Mouse (Mus musculus) liver, embryonic 14.5 days (tissue): Measurements from ENCODE around the gene Mllt11. TPM values are rescaled to one million over a fixed set of nuclear protein-coding genes. Genes with fewer than 3 reads are reported as not detected.

Experiments
- ATAC-seq: fragments of 200-750 bp; cut with Nextera tagmentation; 2 replicates; pipeline ENCODE4 v1.8.0; 2017; ENCODE audit warnings: moderate number of reproducible peaks, mild to moderate bottlenecking, moderate library complexity; ENCODE audit not compliant: insufficient read depth
- DNase-seq, 3 experiments: peaks; one replicate each; pipeline ENCODE4 v3.0.0-alpha.2; 2012 to 2013; ENCODE audit warnings: low read depth in 3 of 3, low spot score in 3 of 3
- H3K27ac ChIP-seq: fragments of 300-500 bp; sonication (generic); 2 replicates; pipeline ENCODE4 v1.5.1; 2014; ENCODE audit warnings: moderate library complexity, mild to moderate bottlenecking, control low read depth, inconsistent platforms
- H3K27me3 ChIP-seq: fragments of 300-500 bp; sonication (generic); 2 replicates; pipeline ENCODE4 v1.6.1; 2014; ENCODE audit warnings: mild to moderate bottlenecking, low read length, moderate library complexity; ENCODE audit not compliant: control insufficient read depth, insufficient read depth
- H3K36me3 ChIP-seq: fragments of 300-500 bp; sonication (generic); replicated peaks from 2 replicates; pipeline ENCODE4 v1.6.1; 2014; ENCODE audit warnings: low read depth; ENCODE audit not compliant: control insufficient read depth, insufficient read depth
- H3K4me1 ChIP-seq, 2 experiments: fragments of 200-500 bp in 1 of 2; fragments of 300-500 bp in 1 of 2; sonication (generic) in 1 of 2; replicated peaks; 2 replicates each; pipeline ENCODE4 v1.6.1; 2012 to 2014; ENCODE audit warnings: antibody characterized with exemption in 1 of 2, inconsistent platforms in 1 of 2, low read length in 1 of 2; ENCODE audit not compliant: control insufficient read depth in 2 of 2, insufficient read depth in 2 of 2
- H3K4me2 ChIP-seq: fragments of 300-500 bp; sonication (generic); 2 replicates; pipeline ENCODE4 v1.6.1; 2014; ENCODE audit warnings: low read depth, mild to moderate bottlenecking, control low read depth, moderate library complexity
- H3K4me3 ChIP-seq, 2 experiments: fragments of 200-500 bp in 1 of 2; fragments of 300-500 bp in 1 of 2; sonication (generic) in 1 of 2; 2 replicates each; pipeline ENCODE4 v1.5.1; 2012 to 2014; ENCODE audit warnings: low read depth in 2 of 2, low read length in 2 of 2, mild to moderate bottlenecking in 2 of 2, control low read depth in 1 of 2, inconsistent platforms in 1 of 2, moderate library complexity in 1 of 2; ENCODE audit not compliant: insufficient read depth in 1 of 2
- H3K9ac ChIP-seq: fragments of 300-500 bp; sonication (generic); replicated peaks from 2 replicates; pipeline ENCODE4 v1.6.1; 2014; ENCODE audit warnings: mild to moderate bottlenecking, control low read depth, moderate library complexity
- H3K9me3 ChIP-seq: fragments of 300-500 bp; sonication (generic); 2 replicates; pipeline ENCODE4 v1.6.1; 2016; ENCODE audit warnings: low read length, mixed read lengths; ENCODE audit not compliant: control insufficient read depth
- CTCF ChIP-seq: IDR thresholded peaks from 2 replicates; pipeline ENCODE4 v1.5.1; 2016; ENCODE audit warnings: antibody characterized with exemption, low read depth, control low read depth
- EP300 ChIP-seq: IDR thresholded peaks from 2 replicates; pipeline ENCODE4 v1.6.1; 2016; ENCODE audit warnings: antibody characterized with exemption, low read depth
- WGBS: fragments of 180-500 bp; shearing (Covaris S2); extraction: QIAGEN DNeasy Blood & Tissue Kit; methylation state at CpG from one replicate; pipeline ENCODE4 v1.1.7; 2014; ENCODE audit not compliant: insufficient replicate concordance; 5-methylcytosine and 5-hydroxymethylcytosine counted together
- polyA plus RNA-seq, 2 experiments: library from polyadenylated mRNA; depleted of rRNA in 1 of 2; stranded (reverse) in 1 of 2; unstranded in 1 of 2; fragments of >200 nt; fragmentation: Nextera tagmentation in 1 of 2; extraction: Ambion mirVana in 1 of 2; gene quantifications; 2 replicates each; pipeline versions ENCODE4 v1.2.1 to v1.2.3; 2012 to 2014

Gene Mllt11
- polyA plus RNA-seq, 2 experiments, result 1.9 to 3.0 TPM

DNA sequence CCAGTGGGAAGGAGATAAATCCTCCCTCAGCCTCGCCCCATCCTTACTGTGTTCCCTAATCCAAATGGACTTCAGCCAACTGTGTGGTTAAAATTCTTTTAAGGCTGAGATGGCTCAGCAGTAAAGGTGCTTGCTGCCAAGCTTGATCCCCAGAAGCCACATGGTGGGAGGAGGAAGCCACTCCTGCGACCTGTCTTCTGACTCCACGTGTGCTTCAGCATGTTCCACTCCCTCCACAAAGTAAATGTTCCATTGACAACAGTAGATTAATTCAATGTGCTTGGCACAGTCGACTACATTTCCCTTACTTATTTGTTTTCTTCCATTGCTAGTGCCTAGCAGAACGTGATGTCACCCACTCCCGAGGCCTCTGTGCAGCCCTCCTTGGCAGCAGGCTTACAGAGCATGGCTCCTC is 37.2 kb downstream of the Mllt11 start:
- H3K4me3 ChIP-seq, result no peak overlapping the region
- no peak for TF ChIP-seq CTCF
- H3K4me2 ChIP-seq, result no peak overlapping the region
- no peak overlapping the region for H3K27ac ChIP-seq
- no peak overlapping the region for H3K9ac ChIP-seq
- H3K27me3 ChIP-seq, result no peaks in the 10 kb centered on the region
- 84% methylated on average over 6 of the region's 6 CpGs for WGBS
- DNase-seq (no peak), ATAC-seq (no peak)
- H3K9me3 ChIP-seq, result no peaks in the 10 kb centered on the region
- H3K36me3 ChIP-seq, result peaks cover 67% of the 10 kb centered on the region
- H3K4me1 ChIP-seq, result no peaks in the 10 kb centered on the region

GRCm38 (mm10) chr3:95186888-95187287 is 45.1 kb downstream of the Mllt11 start:
- H3K9me3 ChIP-seq, result no peaks in the 10 kb centered on the region
- ATAC-seq, result no peak
- H3K36me3 ChIP-seq, result peaks cover 59% of the 10 kb centered on the region
- no peak overlapping the region for H3K4me2 ChIP-seq
- no peak overlapping the region for H3K27ac ChIP-seq
- no peaks in the 10 kb centered on the region for H3K4me1 ChIP-seq
- no peak for DNase-seq
- no peak overlapping the region for H3K9ac ChIP-seq
- H3K4me3 ChIP-seq, result no peak overlapping the region
- no peaks in the 10 kb centered on the region for H3K27me3 ChIP-seq
- WGBS, result 86% methylated on average over 6 of the region's 6 CpGs
- TF ChIP-seq CTCF (no peak), EP300 (no peak)

- Histone ChIP-seq H3K27ac (no peak overlapping the region), H3K9ac (no peak overlapping the region), H3K4me1 (no peaks in the 10 kb centered on the region), H3K9me3 (no peaks in the 10 kb centered on the region), H3K27me3 (no peaks in the 10 kb centered on the region), H3K4me2 (no peak overlapping the region), H3K4me3 (no peak overlapping the region), H3K36me3 (peaks cover 59% of the 10 kb centered on the region)
- 80% methylated on average over 2 of the region's 2 CpGs for WGBS
- no peak for DNase-seq
- TF ChIP-seq CTCF, result no peak
- TF ChIP-seq EP300, result no peak
- ATAC-seq, result no peak
Measured at GRCm38 (mm10) chr3:95186100-95186499, 45.9 kb downstream of the Mllt11 start.

DNA sequence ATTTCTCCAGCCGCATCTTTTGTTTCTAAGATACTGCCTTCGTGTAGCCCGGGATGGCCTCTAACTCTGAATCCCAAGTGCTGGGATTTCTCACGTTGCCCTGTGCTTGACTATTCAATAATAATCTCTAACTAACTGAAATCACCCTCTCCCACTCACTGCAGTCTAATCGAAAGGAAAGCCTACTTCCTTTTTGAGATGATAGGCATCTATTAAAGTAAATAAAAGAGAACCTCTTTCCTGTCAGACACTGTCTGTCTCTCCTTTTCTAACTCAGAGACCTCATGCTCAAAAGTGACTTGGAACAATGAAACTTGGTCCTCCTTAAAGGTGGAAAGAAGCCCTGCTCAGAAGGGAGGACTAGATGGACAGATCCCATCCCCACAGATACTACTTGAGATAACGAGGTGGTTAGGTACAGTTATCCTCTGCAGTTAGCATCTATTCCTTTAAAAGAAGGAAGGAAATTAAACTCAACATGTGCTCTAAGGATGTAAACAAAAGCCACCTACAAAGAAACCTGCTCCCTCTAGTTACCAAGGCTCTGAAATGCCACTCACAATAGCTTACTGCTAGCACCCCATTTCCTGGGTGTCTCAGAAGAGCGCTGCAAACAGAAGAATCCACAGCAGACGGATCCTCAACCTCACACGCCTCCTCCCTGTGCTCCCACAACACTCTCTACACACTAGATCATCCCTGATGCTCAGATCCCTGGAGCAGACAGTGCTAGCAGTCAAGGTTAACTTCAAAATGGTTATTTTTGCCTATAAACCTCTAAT is 47.0 kb downstream of the Mllt11 start:
- TF ChIP-seq EP300 (no peak), CTCF (no peak)
- H3K27me3 ChIP-seq, result no peaks in the 10 kb centered on the region
- DNase-seq (no peak), ATAC-seq (no peak)
- no peak overlapping the region for H3K4me2 ChIP-seq
- no peak overlapping the region for H3K9ac ChIP-seq
- H3K4me3 ChIP-seq, result no peak overlapping the region
- H3K4me1 ChIP-seq, result no peaks in the 10 kb centered on the region
- 75% methylated on average over 9 of the region's 9 CpGs for WGBS
- peaks cover 53% of the 10 kb centered on the region for H3K36me3 ChIP-seq
- H3K27ac ChIP-seq, result no peak overlapping the region
- H3K9me3 ChIP-seq, result no peaks in the 10 kb centered on the region

DNA sequence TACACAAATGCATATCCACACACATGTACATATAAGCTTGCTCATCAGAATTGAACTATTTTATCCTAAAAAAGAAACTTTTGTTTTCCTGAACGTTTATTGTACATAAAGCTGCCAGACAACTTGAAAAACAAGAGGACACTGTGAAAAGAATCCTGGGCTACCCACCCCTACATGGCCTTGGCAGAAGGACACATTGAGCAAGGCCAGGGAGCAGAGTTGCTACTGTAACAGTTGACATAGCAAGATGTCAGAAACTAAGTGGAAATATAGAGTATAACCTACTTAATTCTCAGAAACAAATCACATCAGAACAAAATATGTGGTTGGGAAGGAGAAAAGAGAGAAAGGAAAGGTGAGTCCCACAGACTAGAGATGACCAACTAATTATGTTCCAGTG is 50.1 kb downstream of the Mllt11 start:
- no peaks in the 10 kb centered on the region for H3K27me3 ChIP-seq
- peaks cover 22% of the 10 kb centered on the region for H3K36me3 ChIP-seq
- DNase-seq (no peak), ATAC-seq (no peak)
- no peaks in the 10 kb centered on the region for H3K9me3 ChIP-seq
- H3K4me2 ChIP-seq, result no peak overlapping the region
- H3K4me3 ChIP-seq, result no peak overlapping the region
- no peak overlapping the region for H3K27ac ChIP-seq
- H3K4me1 ChIP-seq, result no peaks in the 10 kb centered on the region
- WGBS, result 58% methylated on average over 1 of the region's 1 CpGs
- TF ChIP-seq CTCF (no peak), EP300 (no peak)
- no peak overlapping the region for H3K9ac ChIP-seq
